Mouse (Mus musculus) stomach, embryonic 15.5 days (tissue): ENCODE data around the gene Gpsm3. TPM values are rescaled to one million over a fixed set of nuclear protein-coding genes. Genes with fewer than 3 reads are reported as not detected.
A peak's percentile ranks its signal among the peaks of the same experiment; 100 is the strongest.
"Not testable (repeated sequence)": the region's sequence is repeated elsewhere in the genome, so short reads cannot be mapped to it uniquely, and the experiment has no call there.

Source experiments
- ATAC-seq: fragments of 200-750 bp; cut with Nextera tagmentation; 2 replicates; pipeline ENCODE4 v1.8.0; 2017; ENCODE audit warnings: low read depth, moderate number of reproducible peaks, moderate TSS enrichment; ENCODE audit not compliant: insufficient read depth, low FRiP score
- H3K27ac ChIP-seq: fragments of 300-500 bp; sonication (generic); 2 replicates; pipeline ENCODE4 v1.5.1; 2015; ENCODE audit warnings: mild to moderate bottlenecking, inconsistent platforms
- H3K27me3 ChIP-seq: fragments of 300-500 bp; sonication (generic); replicated peaks from 2 replicates; pipeline ENCODE4 v1.6.1; 2015; ENCODE audit warnings: inconsistent platforms
- H3K36me3 ChIP-seq: fragments of 300-500 bp; sonication (generic); 2 replicates; pipeline ENCODE4 v1.6.1; 2015; ENCODE audit warnings: inconsistent platforms
- H3K4me1 ChIP-seq: fragments of 300-500 bp; sonication (generic); 2 replicates; pipeline ENCODE4 v1.6.1; 2015; ENCODE audit warnings: inconsistent platforms
- H3K4me2 ChIP-seq: fragments of 300-500 bp; sonication (generic); 2 replicates; pipeline ENCODE4 v1.6.1; 2015; ENCODE audit warnings: mild to moderate bottlenecking, inconsistent platforms
- H3K4me3 ChIP-seq: fragments of 300-500 bp; sonication (generic); replicated peaks from 2 replicates; pipeline ENCODE4 v1.5.1; 2015; ENCODE audit warnings: inconsistent platforms
- H3K9ac ChIP-seq: fragments of 300-500 bp; sonication (generic); 2 replicates; pipeline ENCODE4 v1.6.1; 2015; ENCODE audit warnings: inconsistent platforms
- H3K9me3 ChIP-seq: fragments of 300-500 bp; sonication (generic); 2 replicates; pipeline ENCODE4 v1.6.1; 2016; ENCODE audit warnings: inconsistent platforms
- WGBS: fragments of 180-500 bp; shearing (Covaris S2); methylation state at CpG from one replicate; pipeline ENCODE4 v1.1.7; 2015; 5-methylcytosine and 5-hydroxymethylcytosine counted together
- polyA plus RNA-seq: library from polyadenylated mRNA; unstranded; fragments of >200 nt; fragmentation: Nextera tagmentation; extraction: Ambion mirVana; gene quantifications from 2 replicates; pipeline ENCODE4 v1.2.1, GENCODE M21; 2015

Gpsm3 gene
- polyA plus RNA-seq: 10.2 and 11.9 TPM in 2 replicates

DNA sequence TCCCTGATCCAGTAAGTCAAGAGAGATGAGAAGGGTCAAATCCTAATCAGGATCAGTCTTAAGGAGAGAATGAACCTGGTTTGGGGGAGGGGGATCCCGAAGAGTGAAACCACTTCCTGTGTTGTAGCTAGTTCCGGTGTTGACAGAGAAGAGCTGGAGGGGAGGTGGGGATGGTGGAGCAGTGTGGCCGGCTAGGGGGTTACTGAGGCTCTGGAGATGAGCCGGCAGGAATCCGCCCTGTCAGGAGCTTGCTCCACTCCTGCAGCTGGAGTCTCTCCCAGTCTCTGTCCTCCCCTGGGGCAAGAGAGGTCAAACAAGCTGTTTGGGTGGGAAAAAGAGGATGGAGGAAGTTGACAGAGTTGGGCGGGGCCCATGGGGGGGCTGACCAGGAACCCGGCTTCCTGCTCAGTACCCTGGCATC is at the start of gene Gpsm3:
TSS of gene Gpsm3 (plus strand) at position 126 of the 421 bp plus-strand sequence.
- no peak for ATAC-seq
- Histone ChIP-seq H3K27me3 (no peaks in the 10 kb centered on the region), H3K27ac (peak within 1 kb of the TSS; percentile 96), H3K9ac (peak within 1 kb of the TSS; percentile 16; the same call in 1 of the 2 replicates), H3K4me2 (peak within 1 kb of the TSS; percentile 87), H3K9me3 (no peaks in the 10 kb centered on the region), H3K36me3 (peaks cover 4% of the 10 kb centered on the region; the same call in 1 of the 2 replicates), H3K4me1 (peaks cover 58% of the 10 kb centered on the region), H3K4me3 (peak within 1 kb of the TSS; percentile 13)
- WGBS: 14% methylated on average over 7 of the region's 7 CpGs

- not testable (repeated sequence) for H3K27me3 ChIP-seq, H3K4me1 ChIP-seq, H3K36me3 ChIP-seq, H3K27ac ChIP-seq, ATAC-seq, H3K4me3 ChIP-seq, H3K9ac ChIP-seq, H3K9me3 ChIP-seq, H3K4me2 ChIP-seq
- 95% methylated on average over 13 of the region's 13 CpGs for WGBS
Measured at GRCm38 (mm10) chr17:34543567-34543966, 46.0 kb upstream of the Gpsm3 start.

DNA sequence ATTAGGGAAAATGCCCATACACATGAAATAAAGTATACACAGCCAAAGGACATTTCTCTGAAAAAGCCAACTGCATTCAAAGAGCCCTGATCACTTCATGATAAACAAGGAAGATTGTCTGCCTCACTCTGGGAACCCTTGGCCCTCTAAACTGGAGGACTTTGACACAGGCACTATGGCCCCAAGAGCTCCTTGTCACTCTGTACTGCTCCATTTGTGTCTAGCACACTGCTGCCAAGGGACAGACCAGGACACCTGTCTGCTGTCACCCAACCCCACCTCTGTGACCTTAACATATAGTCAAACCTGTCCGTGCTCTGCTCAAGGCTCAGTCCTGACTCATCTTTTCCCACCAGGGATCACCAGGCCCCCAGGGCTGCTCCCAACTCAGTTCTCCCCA is 42.8 kb upstream of the Gpsm3 start:
- H3K4me3 ChIP-seq: no peak overlapping the region
- H3K27me3 ChIP-seq: no peaks in the 10 kb centered on the region
- H3K36me3 ChIP-seq: no peaks in the 10 kb centered on the region
- WGBS: 79% methylated on average over 1 of the region's 1 CpGs
- no peaks in the 10 kb centered on the region for H3K4me1 ChIP-seq
- no peak overlapping the region for H3K27ac ChIP-seq
- no peaks in the 10 kb centered on the region for H3K9me3 ChIP-seq
- ATAC-seq: no peak
- no peak overlapping the region for H3K4me2 ChIP-seq
- H3K9ac ChIP-seq: no peak overlapping the region

DNA sequence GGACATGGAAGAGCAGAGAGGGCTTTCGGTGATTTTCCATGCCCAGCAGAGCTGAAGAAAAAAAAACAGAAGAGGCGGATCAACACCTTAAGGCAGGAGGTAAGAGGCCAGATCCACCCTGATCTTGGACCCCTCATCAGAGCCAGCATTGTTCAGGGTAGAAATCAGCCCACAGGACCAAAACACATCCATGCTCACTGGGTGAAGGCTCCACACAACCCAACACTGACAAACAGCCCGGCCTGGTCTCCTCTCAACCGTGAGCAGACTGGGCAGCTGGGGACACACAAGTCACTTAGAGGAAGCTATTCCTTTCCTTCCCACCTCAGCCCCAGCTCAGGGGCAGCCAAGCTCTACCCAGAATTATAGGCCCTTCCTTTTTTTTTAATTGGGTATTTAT is 42.0 kb upstream of the Gpsm3 start:
- no peak overlapping the region for H3K9ac ChIP-seq
- ATAC-seq: no peak
- no peak overlapping the region for H3K27ac ChIP-seq
- H3K36me3 ChIP-seq: no peaks in the 10 kb centered on the region
- H3K4me1 ChIP-seq: no peaks in the 10 kb centered on the region
- no peaks in the 10 kb centered on the region for H3K27me3 ChIP-seq
- H3K4me3 ChIP-seq: no peak overlapping the region
- no peaks in the 10 kb centered on the region for H3K9me3 ChIP-seq
- 89% methylated on average over 4 of the region's 4 CpGs for WGBS
- H3K4me2 ChIP-seq: no peak overlapping the region

DNA sequence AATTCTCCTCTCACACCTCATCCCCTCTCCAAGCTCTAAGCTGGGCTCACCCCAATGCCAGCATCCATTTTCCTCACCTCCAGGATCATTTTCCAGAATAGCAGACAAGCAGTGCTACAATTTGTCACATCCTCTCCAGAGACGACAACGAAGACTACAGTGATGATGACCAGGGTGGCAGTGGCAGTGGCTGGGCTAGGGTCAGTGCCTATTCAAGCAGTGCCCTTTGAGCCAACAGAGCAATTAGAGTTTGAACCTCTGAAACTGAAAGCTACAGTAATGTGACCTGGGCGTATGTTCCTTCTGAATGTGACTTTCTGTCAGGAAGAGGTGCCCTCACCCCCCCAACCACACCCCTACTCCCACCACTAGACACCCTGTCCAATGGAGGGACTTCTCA is 40.5 kb upstream of the Gpsm3 start:
- H3K27ac ChIP-seq: no peak overlapping the region
- no peak overlapping the region for H3K4me2 ChIP-seq
- no peak overlapping the region for H3K9ac ChIP-seq
- H3K4me1 ChIP-seq: no peaks in the 10 kb centered on the region
- no peak for ATAC-seq
- WGBS: 82% methylated on average over 3 of the region's 3 CpGs
- no peak overlapping the region for H3K4me3 ChIP-seq
- no peaks in the 10 kb centered on the region for H3K9me3 ChIP-seq
- no peaks in the 10 kb centered on the region for H3K27me3 ChIP-seq
- H3K36me3 ChIP-seq: no peaks in the 10 kb centered on the region

DNA sequence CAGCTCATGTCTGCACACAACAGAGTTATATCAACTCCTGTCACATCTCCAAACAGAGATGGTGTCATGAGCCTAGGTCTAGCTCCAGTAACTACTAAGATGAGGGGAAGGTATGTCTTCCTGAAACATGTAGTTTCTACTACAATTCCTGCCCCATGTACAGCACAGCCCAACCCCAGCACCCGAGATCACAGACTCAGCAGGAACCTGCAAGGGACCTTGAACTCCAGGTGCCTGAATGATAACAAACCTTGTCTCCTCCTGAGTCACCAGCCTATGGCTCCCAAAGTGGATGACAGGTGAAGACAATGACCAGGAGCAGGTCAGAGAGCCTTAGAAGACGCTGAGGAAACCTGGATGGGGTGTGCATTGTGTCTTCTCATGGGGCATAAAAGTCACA is 39.8 kb upstream of the Gpsm3 start:
- no peak for ATAC-seq
- Histone ChIP-seq H3K9me3 (no peaks in the 10 kb centered on the region), H3K27me3 (no peaks in the 10 kb centered on the region), H3K27ac (no peak overlapping the region), H3K4me2 (no peak overlapping the region), H3K4me3 (no peak overlapping the region), H3K9ac (no peak overlapping the region), H3K4me1 (no peaks in the 10 kb centered on the region), H3K36me3 (no peaks in the 10 kb centered on the region)
- 75% methylated on average over 2 of the region's 2 CpGs for whole genome bisulfite sequencing

- Histone ChIP-seq H3K27ac (no peak overlapping the region), H3K27me3 (no peaks in the 10 kb centered on the region), H3K36me3 (no peaks in the 10 kb centered on the region), H3K9me3 (no peaks in the 10 kb centered on the region), H3K9ac (no peak overlapping the region), H3K4me3 (no peak overlapping the region), H3K4me2 (no peak overlapping the region), H3K4me1 (no peaks in the 10 kb centered on the region)
- WGBS: 20% methylated on average over 5 of the region's 5 CpGs
- no peak for ATAC-seq
Measured at GRCm38 (mm10) chr17:34555483-34555882, 34.1 kb upstream of the Gpsm3 start.

DNA sequence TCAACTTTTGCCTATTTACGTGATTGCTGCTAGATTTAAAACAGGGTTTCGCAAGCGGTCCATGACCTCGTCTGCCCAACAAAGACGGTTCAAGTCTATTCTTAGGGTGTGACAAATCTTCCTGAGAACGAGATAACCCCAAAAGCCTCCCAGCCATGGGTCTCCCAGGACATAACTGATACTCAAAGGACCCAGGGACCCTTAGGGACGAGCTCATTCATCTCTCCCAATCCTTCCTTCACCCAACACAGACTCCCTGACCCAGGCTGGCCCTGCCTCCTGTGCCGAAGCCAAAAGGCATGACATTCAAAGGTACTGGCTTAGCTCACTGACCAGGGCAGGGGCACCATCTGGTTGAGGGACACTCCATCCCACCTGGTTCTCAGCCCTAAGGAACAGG is 33.2 kb upstream of the Gpsm3 start:
- no peaks in the 10 kb centered on the region for H3K27me3 ChIP-seq
- H3K4me1 ChIP-seq: no peaks in the 10 kb centered on the region
- no peak overlapping the region for H3K9ac ChIP-seq
- H3K27ac ChIP-seq: no peak overlapping the region
- no peak for ATAC-seq
- no peak overlapping the region for H3K4me3 ChIP-seq
- H3K9me3 ChIP-seq: no peaks in the 10 kb centered on the region
- H3K4me2 ChIP-seq: no peak overlapping the region
- no peaks in the 10 kb centered on the region for H3K36me3 ChIP-seq
- WGBS: 84% methylated on average over 8 of the region's 8 CpGs

DNA sequence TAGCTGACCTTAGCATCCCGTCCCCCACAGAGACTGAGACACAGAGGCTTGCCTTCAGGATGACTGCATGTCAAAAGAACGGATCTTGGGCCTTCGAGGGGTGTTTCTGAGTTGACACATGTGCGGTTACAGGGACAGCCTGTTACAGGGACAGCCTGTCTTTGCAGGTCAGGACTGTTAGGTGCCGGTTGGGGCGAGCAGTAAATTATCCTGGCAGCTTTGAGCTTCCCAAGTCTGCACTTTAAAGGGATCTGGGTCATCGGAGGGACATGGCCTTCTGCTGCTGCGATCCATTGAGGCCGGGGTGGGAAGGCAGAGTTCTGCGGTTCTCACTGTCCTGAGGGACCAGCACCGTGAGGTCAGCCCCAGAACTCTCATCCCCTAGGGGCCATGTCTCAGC is 32.2 kb upstream of the Gpsm3 start:
- no peaks in the 10 kb centered on the region for H3K4me1 ChIP-seq
- H3K9me3 ChIP-seq: no peaks in the 10 kb centered on the region
- no peaks in the 10 kb centered on the region for H3K36me3 ChIP-seq
- H3K27ac ChIP-seq: no peak overlapping the region
- H3K4me2 ChIP-seq: no peak overlapping the region
- H3K4me3 ChIP-seq: no peak overlapping the region
- H3K9ac ChIP-seq: no peak overlapping the region
- no peaks in the 10 kb centered on the region for H3K27me3 ChIP-seq
- 67% methylated on average over 11 of the region's 11 CpGs for WGBS
- ATAC-seq: no peak

- 80% methylated on average over 7 of the region's 7 CpGs for WGBS
- no peaks in the 10 kb centered on the region for H3K27me3 ChIP-seq
- ATAC-seq: no peak
Measured at GRCm38 (mm10) chr17:34559116-34559515, 30.5 kb upstream of the Gpsm3 start.

DNA sequence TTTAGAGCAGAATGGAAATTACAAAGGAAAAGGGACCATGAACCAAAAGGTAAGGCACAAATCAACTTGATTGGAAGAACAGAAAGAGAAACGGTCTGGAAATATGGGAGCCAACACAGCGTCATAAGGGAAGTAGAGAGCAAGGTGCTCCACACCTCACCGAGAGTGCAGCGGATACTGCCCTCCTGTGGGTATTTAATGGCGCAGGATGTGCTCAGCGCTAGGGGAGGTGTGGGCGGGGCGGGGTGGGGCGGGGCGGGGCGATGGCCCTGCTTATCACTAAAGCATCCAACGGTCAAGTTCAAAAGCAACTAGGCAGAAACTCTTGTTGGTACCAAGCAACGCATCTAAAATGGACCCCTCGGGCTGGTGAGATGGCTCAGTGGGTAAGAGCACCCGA is 29.7 kb upstream of the Gpsm3 start:
- H3K36me3 ChIP-seq: no peaks in the 10 kb centered on the region
- 24% methylated on average over 15 of the region's 15 CpGs for WGBS
- no peak overlapping the region for H3K4me2 ChIP-seq
- H3K27me3 ChIP-seq: no peaks in the 10 kb centered on the region
- no peak overlapping the region for H3K9ac ChIP-seq
- H3K9me3 ChIP-seq: no peaks in the 10 kb centered on the region
- ATAC-seq: 0 out of 2 replicates have a peak, but pooled peaks have one; percentile 30
- peaks cover 9% of the 10 kb centered on the region; the same call in 1 of the 2 replicates for H3K4me1 ChIP-seq
- H3K4me3 ChIP-seq: no peak overlapping the region
- H3K27ac ChIP-seq: no peak overlapping the region

More at GRCm38 (mm10) chr17:34559116-34559515, 30.5 kb upstream of the Gpsm3 start:
- no peak overlapping the region for H3K9ac ChIP-seq
- H3K4me1 ChIP-seq: peaks cover 2% of the 10 kb centered on the region; the same call in 1 of the 2 replicates
- H3K9me3 ChIP-seq: no peaks in the 10 kb centered on the region
- no peak overlapping the region for H3K4me3 ChIP-seq
- H3K27ac ChIP-seq: no peak overlapping the region
- no peaks in the 10 kb centered on the region for H3K36me3 ChIP-seq
- H3K4me2 ChIP-seq: no peak overlapping the region

DNA sequence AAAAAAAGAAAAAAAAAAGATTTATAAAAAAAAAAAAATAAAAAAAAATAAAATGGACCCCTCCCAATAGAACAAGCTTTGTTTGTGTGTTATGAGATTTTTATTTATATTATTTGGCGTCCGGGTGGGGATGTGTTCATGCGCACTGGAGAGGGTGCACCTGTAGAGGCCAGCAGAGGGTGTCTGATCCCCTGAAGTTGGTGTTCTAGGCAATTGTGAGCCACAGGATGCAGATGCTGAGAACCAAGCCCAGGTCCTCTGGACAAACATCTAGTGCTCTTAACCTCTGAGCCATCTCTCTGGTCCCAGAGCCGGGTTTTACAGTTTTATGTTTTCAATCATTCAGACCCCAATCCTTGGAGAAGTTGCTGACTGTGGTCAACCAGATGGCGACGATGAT is 29.2 kb upstream of the Gpsm3 start:
- Histone ChIP-seq H3K27me3 (no peaks in the 10 kb centered on the region), H3K9ac (no peak overlapping the region), H3K36me3 (no peaks in the 10 kb centered on the region), H3K27ac (no peak overlapping the region), H3K9me3 (no peaks in the 10 kb centered on the region), H3K4me2 (no peak overlapping the region), H3K4me1 (peaks cover 9% of the 10 kb centered on the region; the same call in 1 of the 2 replicates), H3K4me3 (no peak overlapping the region)
- 88% methylated on average over 6 of the region's 6 CpGs for WGBS
- no peak for ATAC-seq

- WGBS: 54% methylated on average over 8 of the region's 8 CpGs
- no peak overlapping the region for H3K4me2 ChIP-seq
- H3K27me3 ChIP-seq: no peaks in the 10 kb centered on the region
- no peaks in the 10 kb centered on the region for H3K9me3 ChIP-seq
- ATAC-seq: no peak
- peaks cover 9% of the 10 kb centered on the region; the same call in 1 of the 2 replicates for H3K4me1 ChIP-seq
- no peak overlapping the region for H3K4me3 ChIP-seq
- H3K27ac ChIP-seq: peak overlapping the region; percentile 62; the same call in 1 of the 2 replicates
- H3K9ac ChIP-seq: no peak overlapping the region
- no peaks in the 10 kb centered on the region for H3K36me3 ChIP-seq
Measured at GRCm38 (mm10) chr17:34561200-34561599, 28.4 kb upstream of the Gpsm3 start.
